Mouse (Mus musculus): ENCODE results near the gene Gm960. TPM values are rescaled to one million over a fixed set of nuclear protein-coding genes. Genes with fewer than 3 reads are reported as not detected.

Gm960 gene
- polyA plus RNA-seq, 1 experiment: 0.96 TPM

GRCm38 (mm10) chr19:4596071-4596470, 102.4 kb downstream of the Gm960 start:
- TF ChIP-seq MYOG (IDR thresholded peaks at IDR 0.05; ENCODE audit: control insufficient read depth, extremely low read depth, insufficient read length) (no peak), CTCF (IDR thresholded peaks at IDR 0.05; ENCODE audit: control insufficient read depth, insufficient read depth, insufficient read length) (no peak), CEBPB (IDR thresholded peaks at IDR 0.05; ENCODE audit: low read depth) (no peak), MYOD1 (IDR thresholded peaks at IDR 0.05; ENCODE audit: control insufficient read depth, insufficient read length, low read depth) (no peak), USF1 (IDR thresholded peaks at IDR 0.05; ENCODE audit: low read depth) (no peak), FOSL1 (IDR thresholded peaks at IDR 0.05; ENCODE audit: insufficient read depth, low read length, poor library complexity, severe bottlenecking) (no peak), MAX (IDR thresholded peaks at IDR 0.05) (no peak)
- H3K27me3 ChIP-seq (ENCODE audit: control insufficient read depth, insufficient read depth, insufficient read length): no peaks in the 10 kb centered on the region
- H3K4me3 ChIP-seq (ENCODE audit: insufficient read depth, poor library complexity, severe bottlenecking): no peak overlapping the region
- no peaks in the 10 kb centered on the region for H3K36me3 ChIP-seq (ENCODE audit: control insufficient read depth, insufficient read depth)
- H3K79me2 ChIP-seq (ENCODE audit: control insufficient read depth, insufficient read depth): no peaks in the 10 kb centered on the region
- H3ac ChIP-seq (ENCODE audit: control insufficient read depth, insufficient read length, low read depth): no peak overlapping the region
- no peaks in the 10 kb centered on the region for H3K79me3 ChIP-seq (ENCODE audit: low read depth)

- Histone ChIP-seq H3K36me3 (ENCODE audit: control insufficient read depth, insufficient read depth) (no peaks in the 10 kb centered on the region), H3ac (ENCODE audit: control insufficient read depth, insufficient read length, low read depth) (no peak overlapping the region), H3K4me3 (ENCODE audit: insufficient read depth, poor library complexity, severe bottlenecking) (no peak overlapping the region), H3K27me3 (ENCODE audit: control insufficient read depth, insufficient read depth, insufficient read length) (no peaks in the 10 kb centered on the region), H3K79me2 (ENCODE audit: control insufficient read depth, insufficient read depth) (no peaks in the 10 kb centered on the region), H3K79me3 (ENCODE audit: low read depth) (no peaks in the 10 kb centered on the region)
- no peak for TF ChIP-seq MYOD1 (IDR thresholded peaks at IDR 0.05; ENCODE audit: control insufficient read depth, insufficient read length, low read depth)
- no peak for TF ChIP-seq CTCF (IDR thresholded peaks at IDR 0.05; ENCODE audit: control insufficient read depth, insufficient read depth, insufficient read length)
- TF ChIP-seq MAX (IDR thresholded peaks at IDR 0.05): no peak
- no peak for TF ChIP-seq CEBPB (IDR thresholded peaks at IDR 0.05; ENCODE audit: low read depth)
- TF ChIP-seq FOSL1 (IDR thresholded peaks at IDR 0.05; ENCODE audit: insufficient read depth, low read length, poor library complexity, severe bottlenecking): no peak
- no peak for TF ChIP-seq USF1 (IDR thresholded peaks at IDR 0.05; ENCODE audit: low read depth)
Observed at GRCm38 (mm10) chr19:4593792-4594522, 104.5 kb downstream of the Gm960 start.

- TF ChIP-seq USF1 (IDR thresholded peaks at IDR 0.05; ENCODE audit: low read depth) (no peak), FOSL1 (IDR thresholded peaks at IDR 0.05; ENCODE audit: insufficient read depth, low read length, poor library complexity, severe bottlenecking) (no peak), CTCF (IDR thresholded peaks at IDR 0.05; ENCODE audit: control insufficient read depth, insufficient read depth, insufficient read length) (no peak), MYOG (IDR thresholded peaks at IDR 0.05; ENCODE audit: control insufficient read depth, extremely low read depth, insufficient read length) (no peak), MYOD1 (IDR thresholded peaks at IDR 0.05; ENCODE audit: control insufficient read depth, insufficient read length, low read depth) (no peak), CEBPB (IDR thresholded peaks at IDR 0.05; ENCODE audit: low read depth) (no peak), MAX (IDR thresholded peaks at IDR 0.05) (no peak)
- no peak overlapping the region for H3ac ChIP-seq (ENCODE audit: control insufficient read depth, insufficient read length, low read depth)
- no peak overlapping the region for H3K4me3 ChIP-seq (ENCODE audit: insufficient read depth, poor library complexity, severe bottlenecking)
- H3K79me3 ChIP-seq (ENCODE audit: low read depth): no peaks in the 10 kb centered on the region
- H3K79me2 ChIP-seq (ENCODE audit: control insufficient read depth, insufficient read depth): no peaks in the 10 kb centered on the region
- H3K36me3 ChIP-seq (ENCODE audit: control insufficient read depth, insufficient read depth): no peaks in the 10 kb centered on the region
- peaks cover 8% of the 10 kb centered on the region for H3K27me3 ChIP-seq (ENCODE audit: control insufficient read depth, insufficient read depth, insufficient read length)
Observed at GRCm38 (mm10) chr19:4590025-4590424, 108.4 kb downstream of the Gm960 start.

GRCm38 (mm10) chr19:4589081-4589480, 109.4 kb downstream of the Gm960 start:
- Histone ChIP-seq H3K79me2 (ENCODE audit: control insufficient read depth, insufficient read depth) (no peaks in the 10 kb centered on the region), H3ac (ENCODE audit: control insufficient read depth, insufficient read length, low read depth) (no peak overlapping the region), H3K79me3 (ENCODE audit: low read depth) (no peaks in the 10 kb centered on the region), H3K36me3 (ENCODE audit: control insufficient read depth, insufficient read depth) (no peaks in the 10 kb centered on the region), H3K27me3 (ENCODE audit: control insufficient read depth, insufficient read depth, insufficient read length) (peaks cover 13% of the 10 kb centered on the region), H3K4me3 (ENCODE audit: insufficient read depth, poor library complexity, severe bottlenecking) (no peak overlapping the region)
- TF ChIP-seq CEBPB (IDR thresholded peaks at IDR 0.05; ENCODE audit: low read depth) (no peak), MYOG (IDR thresholded peaks at IDR 0.05; ENCODE audit: control insufficient read depth, extremely low read depth, insufficient read length) (no peak), MYOD1 (IDR thresholded peaks at IDR 0.05; ENCODE audit: control insufficient read depth, insufficient read length, low read depth) (no peak), CTCF (IDR thresholded peaks at IDR 0.05; ENCODE audit: control insufficient read depth, insufficient read depth, insufficient read length) (peak; percentile 46), MAX (IDR thresholded peaks at IDR 0.05) (no peak), FOSL1 (IDR thresholded peaks at IDR 0.05; ENCODE audit: insufficient read depth, low read length, poor library complexity, severe bottlenecking) (no peak), USF1 (IDR thresholded peaks at IDR 0.05; ENCODE audit: low read depth) (no peak)

GRCm38 (mm10) chr19:4588430-4588829, 110.0 kb downstream of the Gm960 start:
- Histone ChIP-seq H3K4me3 (ENCODE audit: insufficient read depth, poor library complexity, severe bottlenecking) (no peak overlapping the region), H3K79me3 (ENCODE audit: low read depth) (no peaks in the 10 kb centered on the region), H3ac (ENCODE audit: control insufficient read depth, insufficient read length, low read depth) (no peak overlapping the region), H3K79me2 (ENCODE audit: control insufficient read depth, insufficient read depth) (no peaks in the 10 kb centered on the region), H3K27me3 (ENCODE audit: control insufficient read depth, insufficient read depth, insufficient read length) (peaks cover 17% of the 10 kb centered on the region), H3K36me3 (ENCODE audit: control insufficient read depth, insufficient read depth) (no peaks in the 10 kb centered on the region)
- TF ChIP-seq CTCF (IDR thresholded peaks at IDR 0.05; ENCODE audit: control insufficient read depth, insufficient read depth, insufficient read length): no peak
- TF ChIP-seq MYOD1 (IDR thresholded peaks at IDR 0.05; ENCODE audit: control insufficient read depth, insufficient read length, low read depth): no peak
- no peak for TF ChIP-seq CEBPB (IDR thresholded peaks at IDR 0.05; ENCODE audit: low read depth)
- no peak for TF ChIP-seq FOSL1 (IDR thresholded peaks at IDR 0.05; ENCODE audit: insufficient read depth, low read length, poor library complexity, severe bottlenecking)
- TF ChIP-seq MAX (IDR thresholded peaks at IDR 0.05): no peak
- TF ChIP-seq MYOG (IDR thresholded peaks at IDR 0.05; ENCODE audit: control insufficient read depth, extremely low read depth, insufficient read length): no peak
- no peak for TF ChIP-seq USF1 (IDR thresholded peaks at IDR 0.05; ENCODE audit: low read depth)
